Mouse (Mus musculus) liver, embryonic 11.5 days (tissue): Measurements from ENCODE around the gene Tubgcp2. TPM values are rescaled to one million over a fixed set of nuclear protein-coding genes. Genes with fewer than 3 reads are reported as not detected.
A peak's percentile ranks its signal among the peaks of the same experiment; 100 is the strongest.

Experiments
- ATAC-seq: fragments of 200-750 bp; cut with Nextera tagmentation; replicated peaks from 2 replicates; pipeline ENCODE4 v1.8.0; 2017; ENCODE audit warnings: moderate number of reproducible peaks, mild to moderate bottlenecking, moderate TSS enrichment, moderate library complexity; ENCODE audit not compliant: low FRiP score
- DNase-seq: peaks from one replicate; pipeline ENCODE4 v3.0.0-alpha.2; 2017; ENCODE audit warnings: low spot score
- H3K27ac ChIP-seq: fragments of 300-500 bp; sonication (generic); 2 replicates; pipeline ENCODE4 v1.5.1; 2014; ENCODE audit warnings: mild to moderate bottlenecking, low read depth, low read length, control low read depth
- H3K27me3 ChIP-seq: fragments of 300-500 bp; sonication (generic); replicated peaks from 2 replicates; pipeline ENCODE4 v1.6.1; 2014; ENCODE audit warnings: low read length, mixed read lengths; ENCODE audit not compliant: control insufficient read depth, insufficient read depth
- H3K36me3 ChIP-seq: fragments of 300-500 bp; sonication (generic); 2 replicates; pipeline ENCODE4 v1.6.1; 2014; ENCODE audit warnings: mild to moderate bottlenecking, low read length, moderate library complexity, mixed read lengths; ENCODE audit not compliant: control insufficient read depth, insufficient read depth
- H3K4me1 ChIP-seq: fragments of 300-500 bp; sonication (generic); replicated peaks from 2 replicates; pipeline ENCODE4 v1.6.1; 2014; ENCODE audit warnings: low read length, mixed read lengths; ENCODE audit not compliant: control insufficient read depth, insufficient read depth
- H3K4me2 ChIP-seq: fragments of 300-500 bp; sonication (generic); 2 replicates; pipeline ENCODE4 v1.6.1; 2014; ENCODE audit warnings: mild to moderate bottlenecking, control low read depth, moderate library complexity
- H3K4me3 ChIP-seq: fragments of 300-500 bp; sonication (generic); 2 replicates; pipeline ENCODE4 v1.5.1; 2014; ENCODE audit warnings: low read depth, low read length, control low read depth
- H3K9ac ChIP-seq: fragments of 300-500 bp; sonication (generic); 2 replicates; pipeline ENCODE4 v1.6.1; 2014; ENCODE audit warnings: low read depth, low read length, control low read depth
- H3K9me3 ChIP-seq: fragments of 300-500 bp; sonication (generic); 2 replicates; pipeline ENCODE4 v1.6.1; 2016; ENCODE audit warnings: low read length, inconsistent platforms, mixed read lengths; ENCODE audit not compliant: control insufficient read depth
- WGBS: fragments of 180-500 bp; shearing (Covaris S2); extraction: QIAGEN DNeasy Blood & Tissue Kit; methylation state at CpG from one replicate; pipeline ENCODE4 v1.1.7; 2014; 5-methylcytosine and 5-hydroxymethylcytosine counted together
- microRNA counts: library from miRNA; unstranded; fragments of <30 nt; microRNA quantifications from one replicate; lab custom pipeline; 2015
- microRNA-seq: library from miRNA; unstranded; fragments of <30 nt; microRNA quantifications from one replicate; pipeline ENCODE4, GENCODE M21; 2017; ENCODE audit warnings: borderline number of aligned reads
- polyA plus RNA-seq: library from polyadenylated mRNA; unstranded; fragments of >200 nt; fragmentation: Nextera tagmentation; extraction: Ambion mirVana; gene quantifications from 2 replicates; pipeline ENCODE4 v1.2.1, GENCODE M21; 2014

The Tubgcp2 gene
- polyA plus RNA-seq, 1 experiment from 2014 or later: 45.1 TPM

- no peak overlapping the region for H3K9ac ChIP-seq
- no peak overlapping the region for H3K27ac ChIP-seq
- 70% methylated on average over 4 of the region's 4 CpGs for WGBS
- DNase-seq: no peak
- peak; percentile 44; the same call in 1 of the 2 replicates for ATAC-seq
- no peaks in the 10 kb centered on the region for H3K9me3 ChIP-seq
- H3K4me1 ChIP-seq: no peaks in the 10 kb centered on the region; the same call in 1 of the 2 replicates
- H3K4me3 ChIP-seq: no peak overlapping the region
- no peak overlapping the region for H3K4me2 ChIP-seq
- H3K36me3 ChIP-seq: no peaks in the 10 kb centered on the region
- H3K27me3 ChIP-seq: peaks cover 13% of the 10 kb centered on the region
These were observed 81.0 kb downstream of the Tubgcp2 start for GRCm38 (mm10) chr7:139955505-139955904.

- no peak overlapping the region for H3K27ac ChIP-seq
These were observed 84.4 kb downstream of the Tubgcp2 start for GRCm38 (mm10) chr7:139951991-139952633.

GRCm38 (mm10) chr7:139951079-139951478, 85.4 kb downstream of the Tubgcp2 start:
- Histone ChIP-seq H3K27ac (peak overlapping the region; percentile 52), H3K4me3 (peak overlapping the region; percentile 64), H3K36me3 (no peaks in the 10 kb centered on the region), H3K9me3 (no peaks in the 10 kb centered on the region), H3K27me3 (peaks cover 23% of the 10 kb centered on the region), H3K4me2 (peak overlapping the region; percentile 95), H3K4me1 (no peaks in the 10 kb centered on the region), H3K9ac (peak overlapping the region; percentile 61)
- WGBS: 4% methylated on average over 16 of the region's 16 CpGs
- ATAC-seq: peak; percentile 46; the same call in 1 of the 2 replicates
- DNase-seq: no peak

More at GRCm38 (mm10) chr7:139951991-139952633, 84.4 kb downstream of the Tubgcp2 start:
- no peaks in the 10 kb centered on the region for H3K9me3 ChIP-seq
- no peak for ATAC-seq
- WGBS: 66% methylated on average over 6 of the region's 6 CpGs
- H3K27me3 ChIP-seq: peaks cover 18% of the 10 kb centered on the region
- no peak overlapping the region for H3K9ac ChIP-seq
- H3K4me1 ChIP-seq: no peaks in the 10 kb centered on the region
- no peak overlapping the region for H3K4me3 ChIP-seq
- no peaks in the 10 kb centered on the region for H3K36me3 ChIP-seq
- no peak overlapping the region; the same call in 1 of the 2 replicates for H3K4me2 ChIP-seq
- DNase-seq: no peak

GRCm38 (mm10) chr7:139950283-139950971, 86.0 kb downstream of the Tubgcp2 start:
- Histone ChIP-seq H3K4me2 (peak overlapping the region; percentile 95), H3K9ac (peak overlapping the region; percentile 61), H3K4me3 (peak overlapping the region; percentile 64), H3K27ac (peak overlapping the region; percentile 52), H3K36me3 (no peaks in the 10 kb centered on the region), H3K27me3 (peaks cover 30% of the 10 kb centered on the region), H3K9me3 (no peaks in the 10 kb centered on the region), H3K4me1 (no peaks in the 10 kb centered on the region)
- DNase-seq (peak; percentile 75), ATAC-seq (peak; percentile 80)
- under 1% methylated on average over 33 of the region's 33 CpGs for WGBS

GRCm38 (mm10) chr7:139949893-139950282, 86.6 kb downstream of the Tubgcp2 start:
- Histone ChIP-seq H3K4me2 (peak overlapping the region; percentile 95), H3K36me3 (no peaks in the 10 kb centered on the region), H3K27ac (no peak overlapping the region), H3K9ac (peak overlapping the region; percentile 61), H3K27me3 (peaks cover 35% of the 10 kb centered on the region), H3K4me1 (no peaks in the 10 kb centered on the region), H3K4me3 (peak overlapping the region; percentile 64), H3K9me3 (no peaks in the 10 kb centered on the region)
- ATAC-seq (peak; percentile 80), DNase-seq (peak; percentile 59)
- WGBS: 0% methylated on average over 15 of the region's 15 CpGs

GRCm38 (mm10) chr7:139946032-139946431, 90.4 kb downstream of the Tubgcp2 start:
- Histone ChIP-seq H3K36me3 (no peaks in the 10 kb centered on the region), H3K4me3 (no peak overlapping the region), H3K9me3 (no peaks in the 10 kb centered on the region), H3K27ac (no peak overlapping the region), H3K27me3 (peaks cover 72% of the 10 kb centered on the region), H3K4me1 (peaks cover 5% of the 10 kb centered on the region; the same call in 1 of the 2 replicates), H3K4me2 (no peak overlapping the region), H3K9ac (no peak overlapping the region)
- ATAC-seq: no peak
- WGBS: 26% methylated on average over 5 of the region's 5 CpGs
- DNase-seq: no peak

MicroRNAs within 50 kb of the gene (microRNA counts, 519-probe panel; counts per million panel counts)
- microRNA mmu-miR-202-3p (lab: Ali Mortazavi, UCI) (not detected), microRNA mmu-miR-202-5p (lab: Ali Mortazavi, UCI) (not detected)

Small RNA genes within 50 kb of the gene (microRNA-seq; reads per million reads assigned to microRNA genes)
- gene Mir202: not detected
- gene Mir7062: 2.1 reads per million
- gene mmu-mir-7686: not detected

Other genes starting within 250 kb of the Tubgcp2 start
- 0.08 TPM in 1 of 2 replicates, not detected in the other for gene Adgra1, start 202.5 kb downstream of the Tubgcp2 start, polyA plus RNA-seq
- not detected in 2 replicates for gene Kndc1, start 142.0 kb downstream of the Tubgcp2 start, polyA plus RNA-seq
- not detected in 2 replicates for gene Utf1, start 92.9 kb downstream of the Tubgcp2 start, polyA plus RNA-seq
- not detected in 2 replicates for gene 6430531B16Rik, start 57.9 kb downstream of the Tubgcp2 start, polyA plus RNA-seq
- gene Adam8, start 44.1 kb downstream of the Tubgcp2 start, polyA plus RNA-seq: 1.1 and 1.4 TPM in 2 replicates
- 41.4 and 44.6 TPM in 2 replicates for gene Zfp511, start 278 bp downstream of the Tubgcp2 start, polyA plus RNA-seq
- gene Msx3, start 12.4 kb upstream of the Tubgcp2 start, polyA plus RNA-seq: 0.11 TPM in 1 of 2 replicates, not detected in the other
- gene Caly, start 45.9 kb upstream of the Tubgcp2 start, polyA plus RNA-seq: 0.19 and 0.52 TPM in 2 replicates
- gene Prap1, start 56.7 kb upstream of the Tubgcp2 start, polyA plus RNA-seq: not detected in 2 replicates
- gene Fuom, start 65.8 kb upstream of the Tubgcp2 start, polyA plus RNA-seq: 12.7 and 13.5 TPM in 2 replicates
- gene Paox, start 79.1 kb upstream of the Tubgcp2 start, polyA plus RNA-seq: 18.2 and 20.7 TPM in 2 replicates
- 119 and 129 TPM in 2 replicates for gene Echs1, start 79.8 kb upstream of the Tubgcp2 start, polyA plus RNA-seq
- 41.6 and 46.8 TPM in 2 replicates for gene Mtg1, start 100.9 kb upstream of the Tubgcp2 start, polyA plus RNA-seq
- gene Sprn, start 118.2 kb upstream of the Tubgcp2 start, polyA plus RNA-seq: not detected in 2 replicates
- not detected in 2 replicates for gene Olfr522, start 128.1 kb upstream of the Tubgcp2 start, polyA plus RNA-seq
- not detected in 2 replicates for gene Olfr523, start 136.5 kb upstream of the Tubgcp2 start, polyA plus RNA-seq
- not detected in 2 replicates for gene Olfr524, start 169.3 kb upstream of the Tubgcp2 start, polyA plus RNA-seq
- gene Cd163l1, start 181.6 kb upstream of the Tubgcp2 start, polyA plus RNA-seq: 0.09 TPM in 1 of 2 replicates, not detected in the other
- gene 5830411N06Rik, start 210.6 kb upstream of the Tubgcp2 start, polyA plus RNA-seq: not detected in 2 replicates